Mouse (Mus musculus): ENCODE data around the gene Clcnkb.
A peak's percentile ranks its signal among the peaks of the same experiment; 100 is the strongest.

DNA sequence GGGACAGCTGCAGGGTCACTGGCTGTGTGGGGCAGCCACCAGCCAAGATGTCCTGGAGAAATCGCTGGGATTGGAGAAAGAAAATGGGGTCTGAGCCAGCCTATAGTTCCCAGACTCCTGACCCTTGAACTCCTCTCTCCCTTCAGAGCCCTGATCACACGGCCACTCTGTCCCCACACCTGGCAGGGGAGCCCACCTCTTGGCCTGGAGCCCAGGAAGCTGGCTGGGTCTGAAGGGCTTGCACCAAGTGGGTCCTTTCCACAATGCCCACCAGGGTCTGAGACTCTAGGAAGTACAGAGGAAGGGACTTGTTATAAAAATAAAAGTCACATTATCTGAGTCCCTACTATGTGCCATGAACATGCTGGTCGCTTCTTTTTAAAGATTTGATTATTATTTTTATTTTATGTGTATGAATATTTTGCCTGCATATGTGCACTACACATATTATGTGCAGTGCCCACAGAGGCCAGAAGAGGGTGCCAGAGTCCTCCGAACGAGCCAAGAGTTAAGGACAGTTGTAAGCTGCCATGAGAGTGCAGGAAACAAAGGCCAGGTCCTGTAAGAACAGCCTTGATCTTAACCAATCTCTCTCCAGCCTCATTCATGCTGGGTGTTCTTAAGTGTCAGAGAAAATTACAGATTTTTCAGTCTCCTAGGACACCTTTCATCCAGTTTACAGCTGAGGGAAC lies 28.6 kb downstream of the Clcnkb start:
- TF ChIP-seq CTCF (IDR thresholded peaks at IDR 0.05; ENCODE audit: insufficient read depth, low read depth, low read length) (peak; percentile 23; the same call in 1 of the 2 replicates), POLR2A (IDR thresholded peaks at IDR 0.05; ENCODE audit: insufficient read depth, low read depth, low read length) (no peak)
